Mouse (Mus musculus) stomach, embryonic 15.5 days (tissue): Measurements from ENCODE around the gene Ctrb1. TPM values are rescaled to one million over a fixed set of nuclear protein-coding genes. Genes with fewer than 3 reads are reported as not detected.

Experiments used
- ATAC-seq: fragments of 200-750 bp; cut with Nextera tagmentation; 2 replicates; pipeline ENCODE4 v1.8.0; 2017; ENCODE audit warnings: low read depth, moderate number of reproducible peaks, moderate TSS enrichment; ENCODE audit not compliant: insufficient read depth, low FRiP score
- H3K27ac ChIP-seq: fragments of 300-500 bp; sonication (generic); 2 replicates; pipeline ENCODE4 v1.5.1; 2015; ENCODE audit warnings: mild to moderate bottlenecking, inconsistent platforms
- H3K27me3 ChIP-seq: fragments of 300-500 bp; sonication (generic); replicated peaks from 2 replicates; pipeline ENCODE4 v1.6.1; 2015; ENCODE audit warnings: inconsistent platforms
- H3K36me3 ChIP-seq: fragments of 300-500 bp; sonication (generic); 2 replicates; pipeline ENCODE4 v1.6.1; 2015; ENCODE audit warnings: inconsistent platforms
- H3K4me1 ChIP-seq: fragments of 300-500 bp; sonication (generic); 2 replicates; pipeline ENCODE4 v1.6.1; 2015; ENCODE audit warnings: inconsistent platforms
- H3K4me2 ChIP-seq: fragments of 300-500 bp; sonication (generic); 2 replicates; pipeline ENCODE4 v1.6.1; 2015; ENCODE audit warnings: mild to moderate bottlenecking, inconsistent platforms
- H3K4me3 ChIP-seq: fragments of 300-500 bp; sonication (generic); replicated peaks from 2 replicates; pipeline ENCODE4 v1.5.1; 2015; ENCODE audit warnings: inconsistent platforms
- H3K9ac ChIP-seq: fragments of 300-500 bp; sonication (generic); 2 replicates; pipeline ENCODE4 v1.6.1; 2015; ENCODE audit warnings: inconsistent platforms
- H3K9me3 ChIP-seq: fragments of 300-500 bp; sonication (generic); 2 replicates; pipeline ENCODE4 v1.6.1; 2016; ENCODE audit warnings: inconsistent platforms
- WGBS: fragments of 180-500 bp; shearing (Covaris S2); methylation state at CpG from one replicate; pipeline ENCODE4 v1.1.7; 2015; 5-methylcytosine and 5-hydroxymethylcytosine counted together
- polyA plus RNA-seq: library from polyadenylated mRNA; unstranded; fragments of >200 nt; fragmentation: Nextera tagmentation; extraction: Ambion mirVana; gene quantifications from 2 replicates; pipeline ENCODE4 v1.2.1, GENCODE M21; 2015

The Ctrb1 gene
- polyA plus RNA-seq, 1 experiment from 2014 or later = 3,283 TPM

- WGBS = 80% methylated on average over 12 of the region's 12 CpGs
- Histone ChIP-seq H3K27ac (peak overlapping the region; percentile 89), H3K4me1 (peaks cover 3% of the 10 kb centered on the region; the same call in 1 of the 2 replicates), H3K27me3 (no peaks in the 10 kb centered on the region), H3K36me3 (0 out of 2 replicates have a peak, but pooled peaks cover 2% of the 10 kb centered on the region), H3K4me2 (no peak overlapping the region), H3K9me3 (no peaks in the 10 kb centered on the region), H3K4me3 (no peak overlapping the region), H3K9ac (no peak overlapping the region)
- no peak for ATAC-seq
These were observed 13.8 kb upstream of the Ctrb1 start for GRCm38 (mm10) chr8:111704585-111704984.

- Histone ChIP-seq H3K4me1 (no peaks in the 10 kb centered on the region; the same call in 1 of the 2 replicates), H3K9me3 (no peaks in the 10 kb centered on the region), H3K4me3 (no peak overlapping the region), H3K27ac (peak overlapping the region; percentile 44; the same call in 1 of the 2 replicates), H3K27me3 (no peaks in the 10 kb centered on the region), H3K36me3 (no peaks in the 10 kb centered on the region), H3K9ac (no peak overlapping the region), H3K4me2 (no peak overlapping the region)
- WGBS = 65% methylated on average over 9 of the region's 9 CpGs
- ATAC-seq = peak; percentile 23; the same call in 1 of the 2 replicates
These were observed 10.6 kb upstream of the Ctrb1 start for GRCm38 (mm10) chr8:111701380-111701779.

DNA sequence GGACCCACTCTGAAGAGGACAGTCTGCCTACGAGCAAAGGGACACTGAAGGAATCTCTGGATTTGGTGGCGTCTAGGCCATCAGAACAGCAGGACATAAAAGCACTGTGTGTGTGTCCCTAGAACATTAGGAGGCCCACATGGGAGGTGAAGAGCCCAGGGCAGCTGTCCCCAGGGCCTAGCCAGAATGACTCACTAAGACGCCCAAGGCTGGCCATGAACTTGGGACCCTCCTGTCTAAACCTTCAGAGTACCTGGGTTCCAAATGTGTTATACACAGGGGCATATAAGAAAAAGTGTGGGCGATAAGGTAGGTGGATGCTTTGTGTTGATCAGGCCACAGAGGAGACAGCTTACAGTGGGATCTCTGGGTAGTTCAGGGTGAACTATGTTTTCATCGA, 9.9 kb upstream of the Ctrb1 start:
- H3K4me3 ChIP-seq = no peak overlapping the region
- peak overlapping the region; percentile 32; the same call in 1 of the 2 replicates for H3K27ac ChIP-seq
- H3K27me3 ChIP-seq = no peaks in the 10 kb centered on the region
- no peak for ATAC-seq
- WGBS = 87% methylated on average over 5 of the region's 5 CpGs
- H3K4me2 ChIP-seq = no peak overlapping the region
- H3K9me3 ChIP-seq = no peaks in the 10 kb centered on the region
- H3K36me3 ChIP-seq = no peaks in the 10 kb centered on the region
- no peak overlapping the region for H3K9ac ChIP-seq
- H3K4me1 ChIP-seq = no peaks in the 10 kb centered on the region

- ATAC-seq = no peak
- 79% methylated on average over 3 of the region's 3 CpGs for WGBS
- 0 out of 2 replicates have a peak overlapping the region, but pooled peaks have one; percentile 32 for H3K27ac ChIP-seq
These were observed 9.4 kb upstream of the Ctrb1 start for GRCm38 (mm10) chr8:111700201-111700600.

GRCm38 (mm10) chr8:111699035-111699434, 8.2 kb upstream of the Ctrb1 start:
- H3K27me3 ChIP-seq = no peaks in the 10 kb centered on the region
- H3K9ac ChIP-seq = no peak overlapping the region
- no peaks in the 10 kb centered on the region for H3K9me3 ChIP-seq
- no peaks in the 10 kb centered on the region for H3K4me1 ChIP-seq
- H3K27ac ChIP-seq = no peak overlapping the region
- H3K4me3 ChIP-seq = no peak overlapping the region
- 11% methylated on average over 1 of the region's 1 CpGs for WGBS
- no peak overlapping the region for H3K4me2 ChIP-seq
- ATAC-seq = no peak
- H3K36me3 ChIP-seq = no peaks in the 10 kb centered on the region

More at GRCm38 (mm10) chr8:111700201-111700600, 9.4 kb upstream of the Ctrb1 start:
- Histone ChIP-seq H3K4me1 (no peaks in the 10 kb centered on the region), H3K4me2 (no peak overlapping the region), H3K27me3 (no peaks in the 10 kb centered on the region), H3K4me3 (no peak overlapping the region), H3K9ac (no peak overlapping the region), H3K9me3 (no peaks in the 10 kb centered on the region), H3K36me3 (no peaks in the 10 kb centered on the region)

- ATAC-seq = no peak
- H3K9ac ChIP-seq = no peak overlapping the region
- no peak overlapping the region for H3K27ac ChIP-seq
- no peaks in the 10 kb centered on the region for H3K4me1 ChIP-seq
- H3K9me3 ChIP-seq = no peaks in the 10 kb centered on the region
- WGBS = 71% methylated on average over 10 of the region's 10 CpGs
- no peak overlapping the region for H3K4me3 ChIP-seq
- no peak overlapping the region for H3K4me2 ChIP-seq
- H3K27me3 ChIP-seq = no peaks in the 10 kb centered on the region
- no peaks in the 10 kb centered on the region for H3K36me3 ChIP-seq
These were observed 6.8 kb upstream of the Ctrb1 start for GRCm38 (mm10) chr8:111697655-111698054.

- no peaks in the 10 kb centered on the region for H3K4me1 ChIP-seq
- no peaks in the 10 kb centered on the region for H3K27me3 ChIP-seq
- 50% methylated on average over 7 of the region's 7 CpGs for WGBS
- no peaks in the 10 kb centered on the region for H3K9me3 ChIP-seq
- no peak overlapping the region for H3K4me3 ChIP-seq
- H3K36me3 ChIP-seq = no peaks in the 10 kb centered on the region
- no peak for ATAC-seq
- H3K9ac ChIP-seq = no peak overlapping the region
- H3K27ac ChIP-seq = peak overlapping the region; percentile 48; the same call in 1 of the 2 replicates
- H3K4me2 ChIP-seq = no peak overlapping the region
These were observed 4.6 kb upstream of the Ctrb1 start for GRCm38 (mm10) chr8:111695441-111695840.

- Histone ChIP-seq H3K9me3 (no peaks in the 10 kb centered on the region), H3K27me3 (no peaks in the 10 kb centered on the region), H3K4me3 (no peak overlapping the region), H3K4me1 (no peaks in the 10 kb centered on the region), H3K9ac (no peak overlapping the region), H3K36me3 (no peaks in the 10 kb centered on the region), H3K27ac (no peak overlapping the region), H3K4me2 (no peak overlapping the region)
- peak; percentile 45; the same call in 1 of the 2 replicates for ATAC-seq
- WGBS = 42% methylated on average over 6 of the region's 6 CpGs
These were observed 2.5 kb upstream of the Ctrb1 start for GRCm38 (mm10) chr8:111693261-111693741.

- peak; percentile 50 for ATAC-seq
- WGBS = 81% methylated on average over 13 of the region's 13 CpGs
These were observed 3.9 kb downstream of the Ctrb1 start for GRCm38 (mm10) chr8:111686881-111687280.

GRCm38 (mm10) chr8:111682521-111682920, 8.3 kb downstream of the Ctrb1 start:
- Histone ChIP-seq H3K27me3 (no peaks in the 10 kb centered on the region), H3K4me2 (no peak overlapping the region), H3K4me3 (no peak overlapping the region), H3K36me3 (no peaks in the 10 kb centered on the region), H3K9ac (no peak overlapping the region), H3K4me1 (no peaks in the 10 kb centered on the region), H3K9me3 (no peaks in the 10 kb centered on the region), H3K27ac (no peak overlapping the region)
- no peak for ATAC-seq
- 29% methylated on average over 9 of the region's 9 CpGs for WGBS

More at GRCm38 (mm10) chr8:111686881-111687280, 3.9 kb downstream of the Ctrb1 start:
- Histone ChIP-seq H3K27ac (no peak overlapping the region), H3K4me1 (no peaks in the 10 kb centered on the region), H3K9me3 (no peaks in the 10 kb centered on the region), H3K4me3 (no peak overlapping the region), H3K9ac (no peak overlapping the region), H3K4me2 (no peak overlapping the region), H3K27me3 (no peaks in the 10 kb centered on the region), H3K36me3 (no peaks in the 10 kb centered on the region)

DNA sequence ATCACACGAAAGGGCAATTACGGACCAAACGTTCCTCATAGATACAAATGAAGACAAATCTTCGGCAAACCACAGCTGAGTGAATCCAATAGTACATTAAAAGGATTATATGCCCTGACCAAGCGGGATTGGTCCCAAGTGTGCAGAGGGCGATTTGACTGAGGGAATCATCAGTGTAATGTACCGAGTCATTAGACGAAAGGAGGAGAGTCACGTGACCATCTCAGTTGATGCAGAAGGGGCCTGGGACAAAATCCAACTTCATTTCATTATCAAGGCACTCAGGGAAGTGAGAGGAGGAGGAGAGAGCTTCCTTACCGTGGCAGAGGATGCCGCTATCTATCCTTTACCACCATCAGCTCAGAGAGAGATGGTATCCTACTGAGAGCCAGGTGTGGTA, 9.7 kb downstream of the Ctrb1 start:
- WGBS = 66% methylated on average over 11 of the region's 11 CpGs
- Histone ChIP-seq H3K36me3 (no peaks in the 10 kb centered on the region), H3K4me1 (no peaks in the 10 kb centered on the region), H3K27me3 (no peaks in the 10 kb centered on the region), H3K4me3 (no peak overlapping the region), H3K9me3 (no peaks in the 10 kb centered on the region), H3K9ac (no peak overlapping the region), H3K4me2 (no peak overlapping the region), H3K27ac (no peak overlapping the region)
- ATAC-seq = no peak

- ATAC-seq = no peak
- Histone ChIP-seq H3K36me3 (no peaks in the 10 kb centered on the region), H3K27me3 (no peaks in the 10 kb centered on the region), H3K4me1 (no peaks in the 10 kb centered on the region), H3K4me2 (no peak overlapping the region), H3K9ac (no peak overlapping the region), H3K9me3 (no peaks in the 10 kb centered on the region), H3K4me3 (no peak overlapping the region), H3K27ac (no peak overlapping the region)
- WGBS = 36% methylated on average over 17 of the region's 17 CpGs
These were observed 10.3 kb downstream of the Ctrb1 start for GRCm38 (mm10) chr8:111680423-111681028.
